ENCODE assay signal across 10 mouse cellular contexts in the genomic region with DNA sequence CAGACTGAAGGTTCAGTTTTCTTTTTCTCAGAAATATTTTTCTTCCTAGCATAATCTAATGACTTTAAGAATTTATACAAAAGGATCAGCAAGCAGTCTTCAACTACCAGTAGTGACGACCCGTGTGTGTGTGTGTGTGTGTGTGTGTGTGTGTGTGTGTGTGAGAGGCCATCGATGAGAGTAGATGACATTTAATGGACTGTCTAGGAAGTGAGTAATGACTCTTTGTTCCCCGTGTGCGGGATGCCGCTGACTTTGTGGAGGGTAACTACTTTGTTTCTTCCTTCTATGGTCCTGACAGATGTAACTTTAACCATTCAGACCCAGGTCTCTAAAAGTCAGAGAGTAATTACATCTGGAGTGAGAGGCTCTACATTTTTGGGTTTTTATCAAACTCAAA. TPM values are rescaled to one million over a fixed set of nuclear protein-coding genes. Genes with fewer than 3 reads are reported as not detected.
DNase-seq lines count a peak whose midpoint lies in the region; ATAC-seq and TF ChIP-seq lines count a peak whose summit lies in the region.
"Had no signal": no experiment of that assay in that cellular context is flagged by ENCODE, and none has a peak within 500 bp of the region (broad histone marks: within the 10 kb centered on the region; RNA-seq: fewer than 3 reads in every experiment).

No protein-coding gene starts in this region.

- no peak overlapping the region for H3K27ac ChIP-seq in heart, postnatal 0 days (ENCODE audit: low read depth)
- H3K27ac ChIP-seq in embryonic facial prominence, embryonic 11.5 days (replicated peaks; ENCODE audit: low read depth, low read length) = no peak overlapping the region
- 0 out of 2 replicates have a peak overlapping the region, but pooled peaks have one; percentile 39 for H3K27ac ChIP-seq in hindbrain, embryonic 15.5 days (replicated peaks)
- no peak overlapping the region for H3K27ac ChIP-seq in midbrain, embryonic 15.5 days

- H3K4me2 ChIP-seq in heart, postnatal 0 days (ENCODE audit: low read depth, low read length) = peak overlapping the region; percentile 100
- H3K4me2 ChIP-seq in embryonic facial prominence, embryonic 11.5 days (ENCODE audit: low read depth, low read length) = no peak overlapping the region; the same call in 1 of the 2 replicates
- peak overlapping the region; percentile 84 for H3K4me2 ChIP-seq in hindbrain, embryonic 15.5 days
- H3K4me2 ChIP-seq in midbrain, embryonic 15.5 days = peak overlapping the region; percentile 66

- no peaks in the 10 kb centered on the region for H3K36me3 ChIP-seq in heart, postnatal 0 days (replicated peaks; ENCODE audit: control insufficient read depth, insufficient read depth, low read length)
- H3K36me3 ChIP-seq in embryonic facial prominence, embryonic 11.5 days (replicated peaks; ENCODE audit: control insufficient read depth, insufficient read depth, low read depth, low read length) = no peaks in the 10 kb centered on the region
- no peaks in the 10 kb centered on the region for H3K36me3 ChIP-seq in hindbrain, embryonic 15.5 days
- no peaks in the 10 kb centered on the region for H3K36me3 ChIP-seq in midbrain, embryonic 15.5 days (replicated peaks)

- no peaks in the 10 kb centered on the region for H3K27me3 ChIP-seq in heart, postnatal 0 days (ENCODE audit: control insufficient read depth, insufficient read depth, low read length)
- H3K27me3 ChIP-seq in embryonic facial prominence, embryonic 11.5 days (ENCODE audit: control insufficient read depth, insufficient read depth, low read length) = no peaks in the 10 kb centered on the region
- H3K27me3 ChIP-seq in hindbrain, embryonic 15.5 days = no peaks in the 10 kb centered on the region
- H3K27me3 ChIP-seq in midbrain, embryonic 15.5 days (replicated peaks) = peaks cover 4% of the 10 kb centered on the region; the same call in 1 of the 2 replicates

- no peak for TF ChIP-seq EP300 in heart, postnatal 0 days (IDR thresholded peaks at IDR 0.05; ENCODE audit: low read depth)

- intact Hi-C loops in heart, postnatal 10 days (cut with DNase I) = loop anchor here (5.0 kb wide), 2 partner anchors 81 to 179 kb away; no protein-coding TSS in a partner anchor

- H3K9me3 ChIP-seq in heart, postnatal 0 days (replicated peaks; ENCODE audit: control insufficient read depth, low read length) = no peaks in the 10 kb centered on the region
- H3K9me3 ChIP-seq in embryonic facial prominence, embryonic 11.5 days (replicated peaks; ENCODE audit: control insufficient read depth, low read length) = no peaks in the 10 kb centered on the region
- H3K9me3 ChIP-seq in hindbrain, embryonic 15.5 days = no peaks in the 10 kb centered on the region
- no peaks in the 10 kb centered on the region for H3K9me3 ChIP-seq in midbrain, embryonic 15.5 days

- H3K4me3 ChIP-seq in heart, postnatal 0 days (ENCODE audit: low read depth, low read length) = peak overlapping the region; percentile 96; the same call in 1 of the 2 replicates
- H3K4me3 ChIP-seq in embryonic facial prominence, embryonic 11.5 days (ENCODE audit: low read depth, low read length) = peak overlapping the region; percentile 87; the same call in 1 of the 2 replicates
- peak overlapping the region; percentile 71 for H3K4me3 ChIP-seq in hindbrain, embryonic 15.5 days
- H3K4me3 ChIP-seq in midbrain, embryonic 15.5 days = peak overlapping the region; percentile 87

- no peak overlapping the region for H3K9ac ChIP-seq in heart, postnatal 0 days (replicated peaks; ENCODE audit: low read depth, low read length)
- no peak overlapping the region for H3K9ac ChIP-seq in embryonic facial prominence, embryonic 11.5 days (replicated peaks; ENCODE audit: low read length)
- peak overlapping the region; percentile 94 for H3K9ac ChIP-seq in hindbrain, embryonic 15.5 days
- H3K9ac ChIP-seq in midbrain, embryonic 15.5 days = peak overlapping the region; percentile 92

- DNase-seq in heart, postnatal 0 days (ENCODE audit: low spot score) = no peak
- no peak for DNase-seq in heart, postnatal 10 days
- no peak for DNase-seq in embryonic facial prominence, embryonic 11.5 days (ENCODE audit: low spot score)
- DNase-seq in adrenal gland, adult 2 months = no peak
- no peak for DNase-seq in gastrocnemius, postnatal 10 days
- no peak for DNase-seq in right cerebral cortex, postnatal 10 days (ENCODE audit: low spot score in 2 of 2)
- DNase-seq: spleen, adult 18-20 months had no signal

- TF ChIP-seq CTCF in heart, postnatal 0 days (IDR thresholded peaks at IDR 0.05; ENCODE audit: low read depth) = no peak

- 41% methylated on average over 6 of the region's 6 CpGs for WGBS in heart, postnatal 0 days
- WGBS in embryonic facial prominence, embryonic 11.5 days = 44% methylated on average over 6 of the region's 6 CpGs
- 20% methylated on average over 6 of the region's 6 CpGs for WGBS in hindbrain, embryonic 15.5 days
- 41% methylated on average over 6 of the region's 6 CpGs for WGBS in midbrain, embryonic 15.5 days

- peaks cover 15% of the 10 kb centered on the region for H3K4me1 ChIP-seq in heart, postnatal 0 days (ENCODE audit: control insufficient read depth, insufficient read depth)
- no peaks in the 10 kb centered on the region for H3K4me1 ChIP-seq in embryonic facial prominence, embryonic 11.5 days (ENCODE audit: control insufficient read depth, insufficient read depth, low read length)
- peaks cover 28% of the 10 kb centered on the region for H3K4me1 ChIP-seq in hindbrain, embryonic 15.5 days (replicated peaks)
- peaks cover 26% of the 10 kb centered on the region for H3K4me1 ChIP-seq in midbrain, embryonic 15.5 days

- ATAC-seq in heart, postnatal 0 days (ENCODE audit: insufficient read depth, low read depth) = no peak
- ATAC-seq in embryonic facial prominence, embryonic 11.5 days (replicated peaks; ENCODE audit: insufficient number of reproducible peaks, low FRiP score, low TSS enrichment, low read depth) = no peak
- no peak for ATAC-seq in hindbrain, embryonic 15.5 days (ENCODE audit: low FRiP score, low read depth)
- no peak for ATAC-seq in midbrain, embryonic 15.5 days (replicated peaks)

RNA-seq across cellular contexts. Expression of gene Cers6, which starts 2.3 kb away (rescaled TPM):
- total RNA-seq in heart, postnatal 0 days (2014; rRNA removed; ENCODE audit: low replicate concordance) = 16.2 and 36.0 TPM in 2 replicates
- polyA plus RNA-seq in heart, postnatal 0 days (2015; fragmentation: Nextera tagmentation; extraction: Ambion mirVana) = 8.5 and 10.0 TPM in 2 replicates
- 10 to 100 TPM; 15.7 to 20.2 TPM for total RNA-seq in heart, postnatal 10 days (2021)
- polyA plus RNA-seq in embryonic facial prominence, embryonic 11.5 days (2014; fragmentation: Nextera tagmentation; extraction: Ambion mirVana) = 31.7 and 33.6 TPM in 2 replicates
- 53.1 and 54.9 TPM in 2 replicates for polyA plus RNA-seq in hindbrain, embryonic 15.5 days (2015; fragmentation: Nextera tagmentation; extraction: Ambion mirVana)
- 62.4 and 70.7 TPM in 2 replicates for polyA plus RNA-seq in midbrain, embryonic 15.5 days (2015; fragmentation: Nextera tagmentation; extraction: Ambion mirVana)
- total RNA-seq in adrenal gland, adult 2 months (2021) = 1 to 10 TPM; 4.3 to 5.3 TPM
- 0.94 and 1.2 TPM in 2 replicates for polyA plus RNA-seq in adrenal gland, adult 2 months (2012; rRNA removed)
- 1 to 10 TPM; 5.2 to 6.3 TPM for total RNA-seq in gastrocnemius, postnatal 10 days (2021)
- total RNA-seq: MEL had no signal

Comparison
In these comparisons a context has a peak if more than half of its experiments do, and no peak if none do; other contexts are left out.
1. H3K9ac ChIP-seq: peak in hindbrain, embryonic 15.5 days (single experiment) and midbrain, embryonic 15.5 days (single experiment); none in heart, postnatal 0 days (single experiment) and embryonic facial prominence, embryonic 11.5 days (single experiment).
2. Peak in every context shown above with its lines, with median percentiles within 50 percentile points of each other: H3K4me3 ChIP-seq.